Mouse (Mus musculus): ENCODE measurements at regions not wholly inside any gene's neighbourhood (a gene's known extent, or its start where the extent isn't known, plus 50 kb on each side); places are given as distances from the start of the nearest gene placed in this dataset.

DNA sequence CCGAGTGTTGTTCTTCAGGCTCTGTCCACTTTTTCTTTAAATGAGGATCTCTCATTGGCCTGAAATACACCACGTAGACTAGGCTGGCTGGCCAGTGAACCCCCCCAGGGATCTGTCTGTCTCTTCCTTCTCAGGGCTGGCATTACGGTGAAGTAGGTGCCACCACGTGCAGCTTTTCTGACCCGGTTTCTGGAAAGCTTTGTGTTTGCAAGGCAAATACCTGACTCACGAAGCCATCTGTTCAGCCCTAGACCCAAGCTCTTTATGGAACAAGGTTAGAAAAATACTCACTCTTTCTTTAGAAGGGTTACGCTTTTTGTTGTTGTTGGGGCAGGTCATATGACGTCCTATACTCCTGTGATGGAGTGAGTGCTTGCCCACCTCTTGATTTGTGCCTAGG is 133.3 kb upstream of the Ptprt start:
- Histone ChIP-seq H3K9ac (no peak overlapping the region), H3K27me3 (replicated peaks) (no peaks in the 10 kb centered on the region), H3K4me2 (no peak overlapping the region), H3K4me1 (no peaks in the 10 kb centered on the region), H3K4me3 (no peak overlapping the region), H3K27ac (replicated peaks) (no peak overlapping the region), H3K9me3 (no peaks in the 10 kb centered on the region), H3K36me3 (no peaks in the 10 kb centered on the region)
- 77% methylated on average over 8 of the region's 8 CpGs for WGBS
- no peak for ATAC-seq (ENCODE audit: extremely low read depth, insufficient number of reproducible peaks, low FRiP score, low TSS enrichment)

GRCm38 (mm10) chr2:162791374-162792098 is 130.6 kb upstream of the Ptprt start:
- H3K9me3 ChIP-seq = no peaks in the 10 kb centered on the region
- ATAC-seq (ENCODE audit: extremely low read depth, insufficient number of reproducible peaks, low FRiP score, low TSS enrichment) = no peak
- H3K27ac ChIP-seq (replicated peaks) = no peak overlapping the region
- H3K27me3 ChIP-seq (replicated peaks) = no peaks in the 10 kb centered on the region
- no peaks in the 10 kb centered on the region for H3K4me1 ChIP-seq
- no peak overlapping the region for H3K9ac ChIP-seq
- H3K4me2 ChIP-seq = no peak overlapping the region
- 71% methylated on average over 12 of the region's 12 CpGs for WGBS
- no peak overlapping the region for H3K4me3 ChIP-seq
- H3K36me3 ChIP-seq = no peaks in the 10 kb centered on the region

GRCm38 (mm10) chr2:162784176-162784813 is 123.3 kb upstream of the Ptprt start:
- WGBS = 68% methylated on average over 8 of the region's 8 CpGs

DNA sequence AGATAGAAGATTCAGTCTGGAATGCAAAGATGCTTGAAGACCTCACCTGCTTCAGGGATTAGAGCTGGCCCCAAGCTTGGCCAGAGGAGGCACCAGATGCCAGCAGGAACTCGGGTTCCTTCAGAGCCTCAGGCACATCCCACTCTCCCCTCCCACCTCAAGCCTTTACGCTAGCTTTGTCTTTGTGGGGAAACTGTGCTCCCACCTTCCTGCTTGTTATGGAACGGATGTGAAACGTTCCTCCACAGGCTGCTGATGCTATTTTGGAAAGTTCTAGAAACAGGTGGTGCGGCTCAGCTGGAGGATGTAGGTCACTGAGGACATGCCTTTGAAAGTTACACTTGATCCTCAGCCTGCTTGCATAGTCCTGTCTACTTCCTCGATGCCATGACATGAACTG is 120.7 kb upstream of the Ptprt start:
- Histone ChIP-seq H3K4me2 (no peak overlapping the region), H3K27me3 (replicated peaks) (no peaks in the 10 kb centered on the region), H3K36me3 (no peaks in the 10 kb centered on the region), H3K9ac (no peak overlapping the region), H3K27ac (replicated peaks) (no peak overlapping the region), H3K4me3 (no peak overlapping the region), H3K9me3 (no peaks in the 10 kb centered on the region), H3K4me1 (no peaks in the 10 kb centered on the region)
- 71% methylated on average over 6 of the region's 6 CpGs for WGBS
- ATAC-seq (ENCODE audit: extremely low read depth, insufficient number of reproducible peaks, low FRiP score, low TSS enrichment) = no peak

More at GRCm38 (mm10) chr2:162784176-162784813, 123.3 kb upstream of the Ptprt start:
- Histone ChIP-seq H3K4me3 (no peak overlapping the region), H3K36me3 (no peaks in the 10 kb centered on the region), H3K4me2 (no peak overlapping the region), H3K4me1 (no peaks in the 10 kb centered on the region), H3K27ac (replicated peaks) (no peak overlapping the region), H3K9ac (no peak overlapping the region), H3K9me3 (no peaks in the 10 kb centered on the region), H3K27me3 (replicated peaks) (no peaks in the 10 kb centered on the region)
- no peak for ATAC-seq (ENCODE audit: extremely low read depth, insufficient number of reproducible peaks, low FRiP score, low TSS enrichment)

DNA sequence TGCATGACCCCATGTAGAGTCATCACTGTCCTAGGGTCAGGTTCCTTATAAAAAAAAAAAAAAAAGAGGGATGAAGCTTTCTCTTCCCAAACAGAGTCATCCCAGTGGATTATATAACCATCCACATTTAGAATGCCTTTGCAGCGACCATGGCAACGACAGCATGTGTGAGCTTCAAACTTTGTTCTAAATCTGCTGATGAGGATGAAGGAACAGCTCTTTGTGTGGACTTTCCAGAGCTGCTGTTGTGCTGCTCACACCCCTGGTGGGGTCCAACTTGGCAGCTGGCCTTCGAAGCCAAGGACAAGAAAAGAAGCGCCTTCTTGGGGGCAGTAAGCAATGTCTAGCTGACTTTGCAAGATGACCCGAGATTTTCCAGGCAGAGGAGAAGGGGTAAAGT is 115.6 kb upstream of the Ptprt start:
- WGBS = 68% methylated on average over 5 of the region's 5 CpGs

GRCm38 (mm10) chr2:162772520-162772919 is 111.6 kb upstream of the Ptprt start:
- Histone ChIP-seq H3K27ac (replicated peaks) (no peak overlapping the region), H3K4me2 (no peak overlapping the region), H3K36me3 (no peaks in the 10 kb centered on the region), H3K4me3 (no peak overlapping the region), H3K4me1 (no peaks in the 10 kb centered on the region), H3K27me3 (replicated peaks) (no peaks in the 10 kb centered on the region), H3K9ac (no peak overlapping the region), H3K9me3 (no peaks in the 10 kb centered on the region)
- 81% methylated on average over 5 of the region's 5 CpGs for WGBS
- no peak for ATAC-seq (ENCODE audit: extremely low read depth, insufficient number of reproducible peaks, low FRiP score, low TSS enrichment)

More for the DNA sequence above, 115.6 kb upstream of the Ptprt start:
- Histone ChIP-seq H3K4me2 (no peak overlapping the region), H3K27ac (replicated peaks) (no peak overlapping the region), H3K27me3 (replicated peaks) (no peaks in the 10 kb centered on the region), H3K9me3 (no peaks in the 10 kb centered on the region), H3K9ac (no peak overlapping the region), H3K4me1 (no peaks in the 10 kb centered on the region), H3K4me3 (no peak overlapping the region), H3K36me3 (no peaks in the 10 kb centered on the region)
- ATAC-seq (ENCODE audit: extremely low read depth, insufficient number of reproducible peaks, low FRiP score, low TSS enrichment) = no peak

DNA sequence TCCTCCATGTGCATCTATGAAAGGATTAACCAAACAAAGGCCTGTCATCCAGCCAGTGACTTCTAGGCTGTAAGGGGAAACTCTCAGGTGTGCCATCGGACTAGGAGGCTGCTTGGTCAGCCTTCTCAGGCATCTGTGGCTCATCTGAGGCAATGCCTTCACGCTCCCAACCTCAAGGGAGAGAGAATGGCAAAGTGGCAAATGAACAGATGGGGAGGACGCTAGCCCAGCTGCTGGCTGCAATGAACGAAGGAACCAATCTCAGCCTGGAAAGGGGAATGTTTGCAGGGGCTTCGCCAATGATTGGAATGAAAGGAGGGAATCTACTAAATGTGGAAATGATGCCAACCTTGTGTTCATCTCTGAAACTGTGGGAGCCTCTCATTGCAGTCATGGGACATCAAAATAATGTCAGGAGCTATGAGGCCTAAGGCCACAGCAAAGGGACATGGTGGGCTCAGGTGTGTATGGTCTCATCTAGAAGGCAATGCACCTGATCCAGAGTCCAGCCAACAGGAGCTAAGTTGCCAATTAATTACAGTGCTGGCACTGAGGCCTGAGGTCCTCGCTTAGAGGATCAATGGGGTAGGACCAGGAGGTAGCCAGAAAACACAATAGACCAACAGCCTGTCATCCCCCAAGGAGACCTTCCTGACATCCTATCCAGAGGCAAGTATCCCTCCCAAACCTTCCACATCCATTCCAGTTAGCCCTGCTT is 108.9 kb upstream of the Ptprt start:
- 76% methylated on average over 6 of the region's 6 CpGs for WGBS
- H3K36me3 ChIP-seq = no peaks in the 10 kb centered on the region
- no peaks in the 10 kb centered on the region for H3K4me1 ChIP-seq
- ATAC-seq (ENCODE audit: extremely low read depth, insufficient number of reproducible peaks, low FRiP score, low TSS enrichment) = no peak
- H3K27me3 ChIP-seq (replicated peaks) = no peaks in the 10 kb centered on the region
- no peaks in the 10 kb centered on the region for H3K9me3 ChIP-seq
- no peak overlapping the region for H3K4me2 ChIP-seq
- no peak overlapping the region for H3K27ac ChIP-seq (replicated peaks)
- no peak overlapping the region for H3K9ac ChIP-seq
- no peak overlapping the region for H3K4me3 ChIP-seq

- no peaks in the 10 kb centered on the region for H3K36me3 ChIP-seq
- WGBS = 77% methylated on average over 6 of the region's 6 CpGs
- H3K9me3 ChIP-seq = no peaks in the 10 kb centered on the region
- H3K4me2 ChIP-seq = no peak overlapping the region
- H3K4me1 ChIP-seq = no peaks in the 10 kb centered on the region
- no peak for ATAC-seq (ENCODE audit: extremely low read depth, insufficient number of reproducible peaks, low FRiP score, low TSS enrichment)
- H3K9ac ChIP-seq = no peak overlapping the region
- no peaks in the 10 kb centered on the region for H3K27me3 ChIP-seq (replicated peaks)
- H3K27ac ChIP-seq (replicated peaks) = no peak overlapping the region
- H3K4me3 ChIP-seq = no peak overlapping the region
These were observed 103.1 kb upstream of the Ptprt start for GRCm38 (mm10) chr2:162764059-162764458.

- H3K9ac ChIP-seq = no peak overlapping the region
- H3K27me3 ChIP-seq (replicated peaks) = no peaks in the 10 kb centered on the region
- no peaks in the 10 kb centered on the region for H3K4me1 ChIP-seq
- H3K36me3 ChIP-seq = no peaks in the 10 kb centered on the region
- no peak overlapping the region for H3K27ac ChIP-seq (replicated peaks)
- WGBS = 72% methylated on average over 5 of the region's 5 CpGs
- H3K4me2 ChIP-seq = no peak overlapping the region
- H3K4me3 ChIP-seq = no peak overlapping the region
- no peaks in the 10 kb centered on the region for H3K9me3 ChIP-seq
- no peak for ATAC-seq (ENCODE audit: extremely low read depth, insufficient number of reproducible peaks, low FRiP score, low TSS enrichment)
These were observed 79.6 kb upstream of the Ptprt start for GRCm38 (mm10) chr2:162740523-162740922.

GRCm38 (mm10) chr2:162735761-162736160 is 74.8 kb upstream of the Ptprt start:
- H3K27ac ChIP-seq (replicated peaks) = no peak overlapping the region
- H3K4me3 ChIP-seq = no peak overlapping the region
- H3K9ac ChIP-seq = no peak overlapping the region
- H3K4me2 ChIP-seq = no peak overlapping the region
- no peaks in the 10 kb centered on the region for H3K27me3 ChIP-seq (replicated peaks)
- no peaks in the 10 kb centered on the region for H3K9me3 ChIP-seq
- H3K36me3 ChIP-seq = no peaks in the 10 kb centered on the region
- ATAC-seq (ENCODE audit: extremely low read depth, insufficient number of reproducible peaks, low FRiP score, low TSS enrichment) = no peak
- no peaks in the 10 kb centered on the region for H3K4me1 ChIP-seq
- 59% methylated on average over 3 of the region's 3 CpGs for WGBS

DNA sequence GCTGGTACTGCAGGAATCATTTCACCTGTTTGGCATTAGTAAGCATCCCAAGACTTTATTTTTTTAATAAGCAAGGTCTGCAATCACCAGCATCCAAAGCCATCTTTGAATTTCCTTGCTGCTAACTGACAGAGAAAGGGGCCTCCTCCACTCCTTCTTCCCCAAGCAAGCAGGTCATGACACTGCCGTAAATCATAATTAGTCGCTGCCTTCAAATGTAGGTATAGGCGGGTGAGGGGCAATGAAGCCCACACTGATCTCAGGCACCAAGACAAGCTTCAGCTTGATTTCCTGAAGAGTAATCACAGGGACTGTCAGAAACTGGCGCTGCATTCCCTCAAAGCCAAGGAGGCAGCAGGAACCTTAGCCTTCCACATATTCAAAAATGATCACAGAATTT is 73.3 kb upstream of the Ptprt start:
- no peak overlapping the region for H3K4me2 ChIP-seq
- no peak overlapping the region for H3K4me3 ChIP-seq
- H3K36me3 ChIP-seq = no peaks in the 10 kb centered on the region
- no peak for ATAC-seq (ENCODE audit: extremely low read depth, insufficient number of reproducible peaks, low FRiP score, low TSS enrichment)
- WGBS = 74% methylated on average over 4 of the region's 4 CpGs
- H3K9me3 ChIP-seq = no peaks in the 10 kb centered on the region
- no peaks in the 10 kb centered on the region for H3K4me1 ChIP-seq
- H3K9ac ChIP-seq = no peak overlapping the region
- H3K27ac ChIP-seq (replicated peaks) = no peak overlapping the region
- H3K27me3 ChIP-seq (replicated peaks) = no peaks in the 10 kb centered on the region
